Mouse (Mus musculus) MEL (cell line): ENCODE measurements at regions not wholly inside any gene's neighbourhood (a gene's known extent, or its start where the extent isn't known, plus 50 kb on each side); places are given as distances from the start of the nearest gene placed in this dataset.

Experiments
- CTCF ChIP-seq, 3 experiments: IDR thresholded peaks in 2 of 3; conservative IDR thresholded peaks in 1 of 3; 2 replicates each; pipeline ENCODE4 v1.5.1; 2011 to 2012; ENCODE audit warnings: low read length in 3 of 3, low read depth in 2 of 3, mild to moderate bottlenecking in 2 of 3, improper control_type of control experiment in 1 of 3, inconsistent platforms in 1 of 3, mixed read lengths in 1 of 3, moderate library complexity in 1 of 3; ENCODE audit not compliant: control insufficient read depth in 1 of 3, insufficient read depth in 1 of 3, poor library complexity in 1 of 3, severe bottlenecking in 1 of 3
- EP300 ChIP-seq, 2 experiments: IDR thresholded peaks; 2 replicates each; pipeline ENCODE4 v1.6.1; 2011; ENCODE audit warnings: improper control_type of control experiment in 2 of 2, low read length in 2 of 2, low read depth in 1 of 2, mild to moderate bottlenecking in 1 of 2

GRCm38 (mm10) chr4:142358866-142359265 lies 119.7 kb upstream of the Kazn start:
- no peak for TF ChIP-seq CTCF (IDR thresholded peaks at IDR 0.05 in 2 of 3, conservative IDR thresholded peaks at IDR 0.05 in 1 of 3; ENCODE audit: control insufficient read depth in 1 of 3, insufficient read depth in 1 of 3, low read depth in 2 of 3, low read length in 3 of 3, poor library complexity in 1 of 3, severe bottlenecking in 1 of 3)
- TF ChIP-seq EP300 (IDR thresholded peaks at IDR 0.05; ENCODE audit: low read depth in 1 of 2, low read length in 2 of 2): no peak
